Mouse (Mus musculus): Measurements from ENCODE around the gene Hist1h2ag. TPM values are rescaled to one million over a fixed set of nuclear protein-coding genes. Genes with fewer than 3 reads are reported as not detected.
"Not testable (repeated sequence)": the region's sequence is repeated elsewhere in the genome, so short reads cannot be mapped to it uniquely, and the experiment has no call there.

Hist1h2ag gene
- total RNA-seq (2015) (21.6 and 36.7 TPM in 2 replicates), total RNA-seq (2017) (1,156 and 1,370 TPM in 2 replicates)

- ATAC-seq (replicated peaks; ENCODE audit: poor library complexity) = peak; percentile 58
Measured at GRCm38 (mm10) chr13:22042568-22043502, at the start of gene Hist1h2ag, which contains the start of gene Hist1h2bj. TSS of gene Hist1h2ag (minus strand) at chr13:22042944. TSS of gene Hist1h2bj (plus strand) at chr13:22043214.

- not testable (repeated sequence) for ATAC-seq (replicated peaks; ENCODE audit: poor library complexity)
Measured at GRCm38 (mm10) chr13:22084140-22084539, 41.4 kb upstream of the Hist1h2ag start, which contains the start of gene Vmn1r188. TSS of gene Vmn1r188 (plus strand) at chr13:22084440.

DNA sequence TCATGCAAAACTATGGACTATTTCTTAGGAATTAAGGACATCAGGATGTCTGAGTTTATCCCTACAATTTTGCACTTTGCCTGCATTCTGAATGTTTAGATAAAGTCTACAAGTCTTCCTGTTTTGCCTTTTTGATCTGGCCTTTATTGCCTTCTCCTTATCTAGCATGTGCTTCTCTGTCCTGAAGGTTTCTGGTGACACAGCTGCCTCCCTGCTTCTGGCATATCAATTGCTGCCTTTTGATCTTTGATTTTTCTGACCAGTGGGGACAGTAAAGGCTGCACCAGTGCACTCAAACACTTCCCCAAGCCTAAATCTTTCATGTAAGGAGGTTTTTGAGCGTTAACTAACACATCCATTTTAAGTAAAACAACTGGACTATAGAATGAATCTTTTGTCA is 20.7 kb upstream of the Hist1h2ag start:
- ATAC-seq (replicated peaks; ENCODE audit: poor library complexity) = no peak

DNA sequence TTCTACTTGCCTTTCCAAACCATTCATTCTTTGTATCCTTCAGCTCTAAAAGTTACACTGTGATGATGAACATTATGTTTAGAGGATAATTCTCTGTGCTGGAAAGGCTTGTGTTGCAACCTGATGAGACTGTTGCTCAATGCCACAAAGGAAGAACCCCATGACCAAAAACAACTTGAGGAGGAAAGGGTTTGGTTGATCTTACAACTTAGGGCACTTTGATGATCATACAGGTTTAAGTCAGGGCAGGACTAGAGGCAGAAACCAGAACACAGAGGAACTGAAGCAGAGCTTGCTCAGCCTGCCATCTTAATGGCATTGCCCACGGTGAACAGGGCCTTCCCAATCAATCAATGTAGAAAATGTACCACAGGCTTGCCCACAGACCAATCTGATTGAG is 18.7 kb upstream of the Hist1h2ag start:
- peak; percentile 80 for ATAC-seq (replicated peaks; ENCODE audit: poor library complexity)

DNA sequence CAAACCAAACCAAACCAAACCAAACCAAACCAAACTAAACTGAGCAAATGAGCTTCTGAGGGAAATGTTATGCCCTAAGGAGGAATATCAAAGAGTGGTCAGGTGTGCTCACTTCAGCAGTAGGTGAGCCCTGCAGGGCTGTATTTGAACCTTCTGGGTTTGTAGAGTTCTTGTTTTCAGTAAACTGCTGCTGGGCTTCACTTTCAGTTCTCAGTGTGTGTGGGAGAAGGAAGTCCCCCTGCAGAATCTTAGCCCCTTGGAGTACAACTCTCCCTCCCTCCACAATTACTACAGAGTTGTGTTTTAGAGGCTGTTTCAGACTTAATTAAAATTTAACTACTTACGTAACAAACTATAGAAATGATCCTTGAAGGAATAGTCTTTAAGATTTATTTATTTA is 11.0 kb upstream of the Hist1h2ag start:
- no peak for ATAC-seq (replicated peaks; ENCODE audit: poor library complexity)

- ATAC-seq (replicated peaks; ENCODE audit: poor library complexity) = no peak
Measured at GRCm38 (mm10) chr13:22051523-22051859, 8.7 kb upstream of the Hist1h2ag start.

GRCm38 (mm10) chr13:22050591-22051522 is 8.1 kb upstream of the Hist1h2ag start:
- ATAC-seq (replicated peaks; ENCODE audit: poor library complexity) = peak; percentile 91

DNA sequence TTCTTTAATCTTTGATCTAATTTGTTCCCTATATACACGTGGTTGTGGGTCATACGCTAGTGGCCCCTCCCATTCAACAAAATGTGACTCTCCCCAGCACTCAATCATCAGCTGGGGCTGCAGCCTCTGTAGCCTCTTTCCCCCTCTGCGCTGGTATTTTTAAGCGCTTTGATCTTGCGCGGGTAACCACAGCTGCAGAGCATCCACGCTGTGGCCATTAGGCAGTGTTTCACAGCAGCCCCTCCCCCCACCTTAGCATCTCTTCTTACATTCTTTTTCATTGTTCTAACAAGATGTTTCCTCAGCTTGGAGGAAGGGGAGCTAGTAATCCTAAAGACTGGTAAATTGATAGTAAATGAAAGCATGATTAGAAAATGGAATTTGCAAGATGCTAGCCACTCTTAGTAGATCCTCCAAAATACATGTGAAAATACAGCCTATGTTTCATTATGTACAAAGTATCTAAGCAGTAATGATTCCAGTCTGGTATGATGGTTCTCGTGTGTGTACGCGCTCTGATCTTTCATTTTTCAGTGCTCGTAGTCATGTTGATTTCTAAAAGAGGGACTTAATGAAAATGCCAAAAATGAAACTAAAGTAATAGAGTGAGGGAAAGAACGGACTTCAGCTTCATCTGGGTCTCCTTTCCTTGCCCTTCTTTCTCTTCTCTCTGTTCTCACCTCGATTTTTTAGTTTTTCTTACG is 7.1 kb upstream of the Hist1h2ag start:
- ATAC-seq (replicated peaks; ENCODE audit: poor library complexity) = peak; percentile 32

DNA sequence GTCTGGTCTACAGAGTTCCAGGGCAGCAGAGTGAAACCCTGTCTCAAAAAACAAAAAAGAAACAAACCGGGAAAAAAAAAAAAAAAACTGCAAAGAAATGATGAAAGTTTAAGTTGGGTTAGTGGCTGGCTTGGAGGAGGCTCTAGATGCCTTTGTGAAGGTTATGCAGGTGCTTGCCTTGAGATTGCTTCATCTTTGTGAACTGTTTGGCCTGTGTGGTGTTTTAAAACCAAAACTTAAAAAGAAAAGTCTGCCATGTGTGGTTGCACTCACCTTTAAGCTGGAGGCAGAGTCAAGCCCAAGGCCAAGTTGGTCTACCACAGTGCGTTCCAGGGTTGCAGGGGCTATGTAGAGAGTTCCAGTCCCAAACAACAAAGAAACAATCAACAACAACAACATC is 6.3 kb upstream of the Hist1h2ag start:
- ATAC-seq (replicated peaks; ENCODE audit: poor library complexity) = no peak

- no peak for ATAC-seq (replicated peaks; ENCODE audit: poor library complexity)
Measured at GRCm38 (mm10) chr13:22045311-22045710, 2.6 kb upstream of the Hist1h2ag start.

DNA sequence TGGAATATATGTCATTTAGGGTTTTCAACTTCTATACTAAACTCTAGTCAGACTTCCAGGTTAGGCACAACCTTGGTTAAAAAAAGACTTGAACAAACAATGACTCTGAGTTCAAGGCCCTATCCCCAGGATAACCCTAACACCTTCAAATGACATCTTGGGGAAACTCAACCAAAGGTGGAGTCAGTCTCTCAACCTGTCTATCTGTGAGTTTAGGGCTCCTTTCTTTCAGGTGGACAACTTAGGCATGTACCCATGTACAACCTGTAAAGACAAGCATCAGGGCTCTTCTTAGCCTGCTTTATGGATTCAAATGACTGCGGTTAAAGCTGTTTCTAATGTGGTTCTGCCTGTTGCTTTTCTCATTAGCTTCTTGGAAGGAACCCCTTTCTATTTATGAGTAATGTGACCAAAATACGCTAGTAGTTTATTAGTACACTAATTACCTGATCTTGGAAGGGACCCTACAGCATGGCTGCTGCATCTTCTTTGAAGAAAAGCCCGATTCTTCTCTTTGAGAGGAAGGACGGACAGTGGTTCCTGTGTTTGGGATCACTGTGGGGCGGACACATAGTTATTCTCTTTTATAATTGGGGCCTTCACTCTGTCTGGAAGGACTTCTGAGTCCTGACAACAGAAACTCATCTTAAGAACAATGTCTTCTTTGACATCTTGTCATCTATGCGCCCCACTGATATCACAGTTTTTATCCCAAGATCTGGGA is 1.9 kb upstream of the Hist1h2ag start:
- no peak for ATAC-seq (replicated peaks; ENCODE audit: poor library complexity)

- peak; percentile 18 for ATAC-seq (replicated peaks; ENCODE audit: poor library complexity)
Measured at GRCm38 (mm10) chr13:22043503-22044431, 1.0 kb upstream of the Hist1h2ag start.

GRCm38 (mm10) chr13:22041651-22042567 is 835 bp downstream of the Hist1h2ag start:
- ATAC-seq (replicated peaks; ENCODE audit: poor library complexity) = no peak

DNA sequence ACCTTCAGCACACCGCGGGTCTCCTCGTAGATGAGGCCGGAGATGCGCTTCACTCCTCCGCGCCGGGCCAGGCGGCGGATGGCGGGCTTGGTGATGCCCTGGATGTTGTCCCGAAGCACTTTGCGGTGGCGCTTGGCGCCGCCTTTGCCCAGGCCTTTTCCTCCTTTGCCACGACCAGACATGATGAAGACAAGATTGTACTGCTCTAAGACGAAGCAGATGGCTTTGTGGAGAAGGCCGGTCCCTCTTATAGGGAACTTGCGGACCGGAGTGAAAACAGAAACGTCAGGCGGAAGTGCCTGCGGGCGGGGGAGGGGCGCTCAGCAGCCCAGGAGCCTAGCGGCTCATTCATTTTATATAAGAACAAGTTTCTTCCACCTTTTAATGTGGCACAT is 1.6 kb downstream of the Hist1h2ag start, which contains the start of gene Hist1h4i:
Gene Hist1h4i, minus strand, starts transcription at position 221 of the 395 bp plus-strand sequence.
- ATAC-seq (replicated peaks; ENCODE audit: poor library complexity) = peak; percentile 57

DNA sequence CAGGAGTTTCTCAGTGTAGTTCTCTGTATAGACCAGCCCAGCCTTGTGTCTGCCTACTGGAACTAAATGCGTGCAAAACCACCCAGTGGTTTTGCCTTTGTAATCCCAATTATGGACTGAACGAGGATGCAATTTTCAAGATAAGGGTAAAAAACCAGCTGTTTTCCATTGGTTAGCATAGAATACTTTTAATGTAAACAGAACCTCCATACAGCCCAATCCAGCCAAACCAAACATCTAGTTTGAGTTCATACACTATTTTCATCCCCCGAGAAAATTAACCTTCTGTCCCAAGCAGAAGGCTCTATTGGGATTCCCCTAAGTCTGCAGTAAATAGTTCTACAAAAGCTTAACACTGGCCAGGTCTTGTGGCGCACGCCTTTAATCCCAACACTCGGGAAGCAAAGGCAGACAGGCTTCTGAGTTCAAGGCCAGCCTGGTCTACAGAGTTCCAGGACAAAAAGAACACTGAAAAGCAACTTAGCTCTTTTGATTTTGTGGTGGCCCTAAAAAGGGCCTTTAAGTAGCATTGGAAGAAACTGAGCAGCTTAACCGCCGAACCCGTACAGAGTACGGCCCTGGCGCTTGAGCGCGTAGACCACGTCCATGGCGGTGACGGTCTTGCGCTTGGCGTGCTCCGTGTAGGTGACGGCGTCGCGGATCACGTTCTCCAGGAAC is 2.1 kb downstream of the Hist1h2ag start:
- peak; percentile 20 for ATAC-seq (replicated peaks; ENCODE audit: poor library complexity)

GRCm38 (mm10) chr13:22039951-22040463 is 2.7 kb downstream of the Hist1h2ag start:
- ATAC-seq (replicated peaks; ENCODE audit: poor library complexity) = no peak

DNA sequence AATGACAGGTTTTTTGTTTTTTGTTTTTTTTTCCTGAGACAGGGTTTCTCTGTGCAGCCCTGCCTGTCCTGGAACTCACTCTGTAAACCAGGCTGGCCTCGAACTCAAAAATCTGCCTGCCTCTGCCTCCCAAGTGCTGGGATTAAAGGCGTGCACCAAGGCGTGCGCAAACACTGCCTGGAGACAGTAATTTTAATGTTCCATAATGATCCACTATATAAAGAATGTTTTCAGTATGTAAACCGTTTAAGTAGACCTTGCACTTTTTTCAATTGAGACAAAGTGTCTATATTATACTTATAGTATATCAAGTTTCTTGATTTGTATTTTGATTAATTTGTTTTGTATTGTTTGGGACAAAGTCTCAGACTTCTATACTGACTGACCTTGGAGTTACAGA is 3.4 kb downstream of the Hist1h2ag start:
- no peak for ATAC-seq (replicated peaks; ENCODE audit: poor library complexity)
